Mouse (Mus musculus): ENCODE measurements around the gene Itpr1. TPM values are rescaled to one million over a fixed set of nuclear protein-coding genes. Genes with fewer than 3 reads are reported as not detected.
A peak's percentile ranks its signal among the peaks of the same experiment; 100 is the strongest.

The Itpr1 gene
- polyA plus RNA-seq, 1 experiment from 2014 or later, result 6.5 TPM

GRCm38 (mm10) chr6:108247211-108247610, 34.3 kb downstream of the Itpr1 start:
- no peak overlapping the region for H3K4me3 ChIP-seq (ENCODE audit: low read depth, low read length)
- H3K9ac ChIP-seq (replicated peaks; ENCODE audit: low read length), result no peak overlapping the region
- ATAC-seq (replicated peaks; ENCODE audit: insufficient number of reproducible peaks, low FRiP score, low TSS enrichment, low read depth), result no peak
- WGBS, result 84% methylated on average over 3 of the region's 3 CpGs
- DNase-seq (ENCODE audit: low spot score), result no peak
- H3K4me2 ChIP-seq (ENCODE audit: low read depth, low read length), result no peak overlapping the region
- H3K27ac ChIP-seq (replicated peaks; ENCODE audit: low read depth, low read length), result no peak overlapping the region
- H3K9me3 ChIP-seq (replicated peaks; ENCODE audit: control insufficient read depth, low read length), result no peaks in the 10 kb centered on the region
- no peaks in the 10 kb centered on the region for H3K27me3 ChIP-seq (ENCODE audit: control insufficient read depth, insufficient read depth, low read length)
- H3K4me1 ChIP-seq (ENCODE audit: control insufficient read depth, insufficient read depth, low read length), result peaks cover 5% of the 10 kb centered on the region; the same call in 1 of the 2 replicates
- H3K36me3 ChIP-seq (replicated peaks; ENCODE audit: control insufficient read depth, insufficient read depth, low read depth, low read length), result no peaks in the 10 kb centered on the region

GRCm38 (mm10) chr6:108248519-108248918, 35.6 kb downstream of the Itpr1 start:
- DNase-seq (ENCODE audit: low spot score), result no peak
- Histone ChIP-seq H3K9ac (replicated peaks; ENCODE audit: low read length) (no peak overlapping the region), H3K27me3 (ENCODE audit: control insufficient read depth, insufficient read depth, low read length) (no peaks in the 10 kb centered on the region), H3K36me3 (replicated peaks; ENCODE audit: control insufficient read depth, insufficient read depth, low read depth, low read length) (no peaks in the 10 kb centered on the region), H3K27ac (replicated peaks; ENCODE audit: low read depth, low read length) (peak overlapping the region; percentile 22; the same call in 1 of the 2 replicates), H3K4me2 (ENCODE audit: low read depth, low read length) (no peak overlapping the region), H3K4me3 (ENCODE audit: low read depth, low read length) (no peak overlapping the region), H3K9me3 (replicated peaks; ENCODE audit: control insufficient read depth, low read length) (no peaks in the 10 kb centered on the region), H3K4me1 (ENCODE audit: control insufficient read depth, insufficient read depth, low read length) (peaks cover 5% of the 10 kb centered on the region; the same call in 1 of the 2 replicates)
- 38% methylated on average over 4 of the region's 4 CpGs for WGBS
- peak; percentile 16; the same call in 1 of the 2 replicates for ATAC-seq (replicated peaks; ENCODE audit: insufficient number of reproducible peaks, low FRiP score, low TSS enrichment, low read depth)

GRCm38 (mm10) chr6:108249031-108249917, 36.4 kb downstream of the Itpr1 start:
- 14% methylated on average over 9 of the region's 9 CpGs for WGBS
- H3K27me3 ChIP-seq (ENCODE audit: control insufficient read depth, insufficient read depth, low read length), result no peaks in the 10 kb centered on the region
- H3K36me3 ChIP-seq (replicated peaks; ENCODE audit: control insufficient read depth, insufficient read depth, low read depth, low read length), result no peaks in the 10 kb centered on the region
- peak; percentile 73 for DNase-seq (ENCODE audit: low spot score)
- peaks cover 5% of the 10 kb centered on the region; the same call in 1 of the 2 replicates for H3K4me1 ChIP-seq (ENCODE audit: control insufficient read depth, insufficient read depth, low read length)
- no peak overlapping the region for H3K4me3 ChIP-seq (ENCODE audit: low read depth, low read length)
- peak; percentile 83 for ATAC-seq (replicated peaks; ENCODE audit: insufficient number of reproducible peaks, low FRiP score, low TSS enrichment, low read depth)
- H3K4me2 ChIP-seq (ENCODE audit: low read depth, low read length), result no peak overlapping the region
- H3K27ac ChIP-seq (replicated peaks; ENCODE audit: low read depth, low read length), result peak overlapping the region; percentile 22; the same call in 1 of the 2 replicates
- no peaks in the 10 kb centered on the region for H3K9me3 ChIP-seq (replicated peaks; ENCODE audit: control insufficient read depth, low read length)
- H3K9ac ChIP-seq (replicated peaks; ENCODE audit: low read length), result no peak overlapping the region

GRCm38 (mm10) chr6:108249918-108250225, 37.0 kb downstream of the Itpr1 start:
- H3K27ac ChIP-seq (replicated peaks; ENCODE audit: low read depth, low read length), result no peak overlapping the region

GRCm38 (mm10) chr6:108250416-108250815, 37.5 kb downstream of the Itpr1 start:
- H3K4me2 ChIP-seq (ENCODE audit: low read depth, low read length), result no peak overlapping the region
- no peak for ATAC-seq (replicated peaks; ENCODE audit: insufficient number of reproducible peaks, low FRiP score, low TSS enrichment, low read depth)
- H3K27ac ChIP-seq (replicated peaks; ENCODE audit: low read depth, low read length), result no peak overlapping the region
- no peaks in the 10 kb centered on the region for H3K9me3 ChIP-seq (replicated peaks; ENCODE audit: control insufficient read depth, low read length)
- no peak for DNase-seq (ENCODE audit: low spot score)
- no peak overlapping the region for H3K9ac ChIP-seq (replicated peaks; ENCODE audit: low read length)
- 83% methylated on average over 4 of the region's 4 CpGs for WGBS
- no peaks in the 10 kb centered on the region for H3K27me3 ChIP-seq (ENCODE audit: control insufficient read depth, insufficient read depth, low read length)
- no peak overlapping the region for H3K4me3 ChIP-seq (ENCODE audit: low read depth, low read length)
- H3K36me3 ChIP-seq (replicated peaks; ENCODE audit: control insufficient read depth, insufficient read depth, low read depth, low read length), result no peaks in the 10 kb centered on the region
- H3K4me1 ChIP-seq (ENCODE audit: control insufficient read depth, insufficient read depth, low read length), result peaks cover 5% of the 10 kb centered on the region; the same call in 1 of the 2 replicates

More at GRCm38 (mm10) chr6:108249918-108250225, 37.0 kb downstream of the Itpr1 start:
- H3K27me3 ChIP-seq (ENCODE audit: control insufficient read depth, insufficient read depth, low read length), result no peaks in the 10 kb centered on the region
- 49% methylated on average over 3 of the region's 3 CpGs for WGBS
- no peak overlapping the region for H3K4me2 ChIP-seq (ENCODE audit: low read depth, low read length)
- no peak for ATAC-seq (replicated peaks; ENCODE audit: insufficient number of reproducible peaks, low FRiP score, low TSS enrichment, low read depth)
- no peaks in the 10 kb centered on the region for H3K9me3 ChIP-seq (replicated peaks; ENCODE audit: control insufficient read depth, low read length)
- H3K4me3 ChIP-seq (ENCODE audit: low read depth, low read length), result no peak overlapping the region
- H3K9ac ChIP-seq (replicated peaks; ENCODE audit: low read length), result no peak overlapping the region
- no peaks in the 10 kb centered on the region for H3K36me3 ChIP-seq (replicated peaks; ENCODE audit: control insufficient read depth, insufficient read depth, low read depth, low read length)
- peaks cover 5% of the 10 kb centered on the region; the same call in 1 of the 2 replicates for H3K4me1 ChIP-seq (ENCODE audit: control insufficient read depth, insufficient read depth, low read length)
- no peak for DNase-seq (ENCODE audit: low spot score)

- WGBS, result 82% methylated on average over 13 of the region's 13 CpGs
- Histone ChIP-seq H3K36me3 (replicated peaks; ENCODE audit: control insufficient read depth, insufficient read depth, low read depth, low read length) (no peaks in the 10 kb centered on the region), H3K9me3 (replicated peaks; ENCODE audit: control insufficient read depth, low read length) (no peaks in the 10 kb centered on the region), H3K4me1 (ENCODE audit: control insufficient read depth, insufficient read depth, low read length) (peaks cover 5% of the 10 kb centered on the region; the same call in 1 of the 2 replicates), H3K9ac (replicated peaks; ENCODE audit: low read length) (no peak overlapping the region), H3K27me3 (ENCODE audit: control insufficient read depth, insufficient read depth, low read length) (no peaks in the 10 kb centered on the region), H3K27ac (replicated peaks; ENCODE audit: low read depth, low read length) (no peak overlapping the region), H3K4me2 (ENCODE audit: low read depth, low read length) (no peak overlapping the region), H3K4me3 (ENCODE audit: low read depth, low read length) (no peak overlapping the region)
- DNase-seq (ENCODE audit: low spot score) (no peak), ATAC-seq (replicated peaks; ENCODE audit: insufficient number of reproducible peaks, low FRiP score, low TSS enrichment, low read depth) (no peak)
Observed at GRCm38 (mm10) chr6:108252565-108253360, 39.9 kb downstream of the Itpr1 start.

GRCm38 (mm10) chr6:108254132-108255064, 41.5 kb downstream of the Itpr1 start:
- H3K27ac ChIP-seq (replicated peaks; ENCODE audit: low read depth, low read length), result no peak overlapping the region
- 48% methylated on average over 9 of the region's 9 CpGs for WGBS

More at GRCm38 (mm10) chr6:108254132-108255064, 41.5 kb downstream of the Itpr1 start:
- ATAC-seq (replicated peaks; ENCODE audit: insufficient number of reproducible peaks, low FRiP score, low TSS enrichment, low read depth) (no peak), DNase-seq (ENCODE audit: low spot score) (no peak)
- Histone ChIP-seq H3K9ac (replicated peaks; ENCODE audit: low read length) (no peak overlapping the region), H3K27me3 (ENCODE audit: control insufficient read depth, insufficient read depth, low read length) (no peaks in the 10 kb centered on the region), H3K36me3 (replicated peaks; ENCODE audit: control insufficient read depth, insufficient read depth, low read depth, low read length) (no peaks in the 10 kb centered on the region), H3K4me2 (ENCODE audit: low read depth, low read length) (no peak overlapping the region), H3K9me3 (replicated peaks; ENCODE audit: control insufficient read depth, low read length) (no peaks in the 10 kb centered on the region), H3K4me1 (ENCODE audit: control insufficient read depth, insufficient read depth, low read length) (no peaks in the 10 kb centered on the region), H3K4me3 (ENCODE audit: low read depth, low read length) (no peak overlapping the region)

All from embryonic facial prominence, embryonic 11.5 days (tissue).